Mouse (Mus musculus): ENCODE measurements around the gene Whamm.

Whamm gene

GRCm38 (mm10) chr7:81564766-81565165, 6.3 kb upstream of the Whamm start:
- no peak for DNase-seq

GRCm38 (mm10) chr7:81565381-81566055, 5.5 kb upstream of the Whamm start:
- DNase-seq = peak; percentile 18 to 29

DNA sequence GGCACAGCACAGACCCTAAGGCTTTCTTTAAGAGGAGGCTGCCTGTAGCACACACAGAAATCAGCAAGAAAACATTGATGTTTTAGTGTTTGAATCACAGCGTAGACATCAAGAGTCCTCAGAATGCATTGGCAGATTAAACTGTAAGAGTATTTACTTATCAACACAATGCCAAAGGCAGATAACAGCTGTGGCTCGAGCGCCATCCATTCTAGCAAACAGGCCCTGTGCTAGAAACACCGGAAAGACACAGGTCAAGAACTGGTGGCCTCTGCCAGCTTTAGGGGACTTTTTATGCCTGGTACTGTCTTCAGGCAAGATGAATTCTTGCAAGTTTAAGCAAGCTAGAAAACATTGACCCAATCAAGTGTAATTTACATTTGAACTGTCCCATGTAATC, 4.7 kb upstream of the Whamm start:
- no peak for DNase-seq

- no peak for DNase-seq
Observed at GRCm38 (mm10) chr7:81566892-81567291, 4.2 kb upstream of the Whamm start, which contains the start of gene Fsd2. Fsd2 (minus strand) TSS chr7:81566944.

DNA sequence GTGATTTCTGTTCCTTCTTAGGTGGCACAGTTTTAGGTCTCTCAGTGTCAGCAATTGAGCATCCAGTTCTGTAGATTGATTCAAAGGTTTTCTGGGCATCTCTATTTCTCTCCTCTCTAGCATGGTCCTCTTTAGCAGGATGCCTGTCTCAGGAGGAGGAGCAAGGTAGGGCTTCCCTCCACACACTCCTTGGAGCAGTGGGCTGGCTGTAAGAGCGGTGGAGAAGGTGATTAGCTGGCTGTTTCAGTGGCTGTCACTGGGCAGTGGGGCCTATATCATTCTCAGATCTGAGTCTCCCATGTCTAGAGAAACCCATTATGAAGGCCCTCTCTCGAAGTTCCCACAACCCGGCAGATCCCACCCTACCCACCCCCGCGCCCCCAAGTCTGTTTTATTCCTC, 3.7 kb upstream of the Whamm start:
- DNase-seq = no peak

GRCm38 (mm10) chr7:81569851-81570250, 1.2 kb upstream of the Whamm start:
- DNase-seq = no peak

- no peak for DNase-seq
Observed at GRCm38 (mm10) chr7:81570271-81570670, 795 bp upstream of the Whamm start.

DNA sequence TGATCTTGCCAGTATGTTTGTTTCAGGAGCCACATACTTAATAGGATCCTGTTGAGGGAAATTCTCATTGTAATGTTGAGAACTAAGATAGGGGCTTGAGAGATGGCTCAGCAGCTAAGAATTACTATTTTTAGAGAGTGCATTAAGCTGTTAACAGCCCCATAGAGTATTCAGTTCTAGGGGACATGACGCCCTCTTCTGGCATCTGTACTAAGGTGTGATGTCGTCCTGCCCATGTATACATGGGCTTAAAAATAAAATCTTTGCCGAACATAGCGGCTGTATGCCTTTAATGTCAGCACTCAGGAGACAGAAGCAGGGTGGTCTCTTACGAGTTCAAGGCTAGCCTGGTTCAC, 336 bp upstream of the Whamm start:
- DNase-seq = no peak

GRCm38 (mm10) chr7:81571941-81572441, 925 bp downstream of the Whamm start:
- no peak for DNase-seq

DNA sequence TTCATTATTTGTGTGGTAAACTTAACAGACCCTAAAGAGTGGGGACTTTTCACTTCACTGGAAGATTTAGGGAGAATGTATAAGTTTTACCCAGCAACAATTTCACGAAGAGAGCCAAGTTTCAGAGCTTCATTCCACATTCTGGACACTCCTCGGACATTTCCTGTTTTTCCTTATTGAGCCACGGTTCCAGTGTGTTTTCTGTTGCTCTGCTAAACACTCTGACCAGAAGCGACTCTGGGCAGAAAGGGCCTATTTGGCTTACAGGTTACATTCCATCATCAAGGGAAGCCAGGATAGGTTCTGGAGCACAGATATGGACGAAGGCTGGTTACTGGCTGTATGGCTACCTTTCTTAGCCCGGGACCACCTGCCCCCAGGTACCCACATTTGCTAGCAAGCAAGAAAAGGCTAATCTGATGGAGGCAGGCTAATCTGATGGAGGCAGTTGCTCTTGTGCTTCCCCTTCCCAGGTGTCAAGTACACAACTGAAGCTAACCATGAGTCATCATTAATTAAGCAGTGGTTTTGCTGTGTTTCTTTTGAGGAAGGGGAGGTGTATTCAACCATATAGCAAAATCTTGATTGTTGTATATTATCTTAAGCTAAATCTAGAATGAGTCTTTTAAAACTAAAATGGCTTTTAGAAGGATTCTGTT, 1.7 kb downstream of the Whamm start:
- no peak for DNase-seq

- peak; percentile 26 to 56 for DNase-seq
Observed at GRCm38 (mm10) chr7:81573397-81573796, 2.3 kb downstream of the Whamm start.

- no peak for DNase-seq
Observed at GRCm38 (mm10) chr7:81573821-81574220, 2.8 kb downstream of the Whamm start.

DNA sequence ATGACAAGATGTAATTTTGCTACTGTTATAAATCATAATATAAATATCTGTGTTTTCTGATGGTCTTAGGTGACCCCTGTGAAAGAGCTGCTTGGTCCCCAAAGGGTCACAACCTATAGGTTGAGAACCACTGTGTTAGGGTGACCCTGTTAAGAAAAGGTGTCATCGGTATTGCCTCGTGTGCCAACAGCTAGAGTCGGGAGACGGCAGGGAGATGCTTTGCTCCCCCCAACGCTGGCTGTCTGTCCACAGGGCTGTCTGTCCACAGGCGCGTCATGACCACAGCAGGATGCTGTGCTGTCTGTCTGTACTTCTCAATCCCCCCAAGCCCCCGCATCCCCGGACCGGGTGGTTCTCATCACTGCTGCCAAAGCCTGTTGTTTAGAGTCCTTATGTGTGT, 4.5 kb downstream of the Whamm start:
- no peak for DNase-seq

- DNase-seq = no peak
Observed at GRCm38 (mm10) chr7:81577872-81578271, 6.8 kb downstream of the Whamm start.

GRCm38 (mm10) chr7:81578413-81578812, 7.3 kb downstream of the Whamm start:
- no peak for DNase-seq

- no peak for DNase-seq
Observed at GRCm38 (mm10) chr7:81579312-81579711, 8.2 kb downstream of the Whamm start.

DNA sequence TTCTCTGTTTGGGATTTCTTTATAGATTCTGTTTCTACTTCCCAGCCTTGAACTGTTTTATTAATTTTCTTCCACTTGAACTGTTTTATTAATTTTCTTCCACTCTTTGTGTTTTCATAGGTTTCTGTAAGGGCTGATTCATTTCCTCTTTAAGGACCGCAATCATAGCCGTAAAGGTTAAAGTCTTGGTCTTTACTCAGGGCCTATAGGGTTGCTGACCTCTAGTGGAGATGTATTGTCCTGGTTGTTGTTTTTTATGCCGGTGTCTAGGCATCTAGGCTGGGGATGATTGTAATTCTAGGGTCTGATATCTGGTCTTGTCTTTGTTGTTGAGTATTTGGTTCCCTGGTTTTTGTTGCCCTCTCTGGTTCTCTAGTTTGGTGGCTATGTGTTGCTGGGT, 12.4 kb downstream of the Whamm start:
- DNase-seq = no peak

DNA sequence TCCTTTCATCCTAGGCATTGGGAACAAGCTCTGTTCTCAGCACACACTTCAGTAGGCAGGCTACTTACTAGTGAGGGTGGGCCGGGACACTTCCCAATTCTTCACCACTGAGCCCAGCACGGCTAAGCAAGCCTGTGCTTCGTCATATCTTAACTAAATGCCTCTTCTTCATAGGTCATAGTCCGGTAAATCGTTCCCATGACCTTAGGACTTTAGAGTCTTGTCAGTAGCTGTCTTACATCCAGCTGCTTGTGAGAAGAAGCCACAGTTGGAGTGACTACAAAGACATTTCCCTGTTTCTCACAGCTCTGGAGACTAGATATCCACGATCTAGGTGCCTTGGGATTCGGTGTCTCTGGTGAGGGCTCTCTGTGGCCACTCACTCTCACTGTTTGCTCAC, 14.3 kb downstream of the Whamm start:
- no peak for DNase-seq

DNA sequence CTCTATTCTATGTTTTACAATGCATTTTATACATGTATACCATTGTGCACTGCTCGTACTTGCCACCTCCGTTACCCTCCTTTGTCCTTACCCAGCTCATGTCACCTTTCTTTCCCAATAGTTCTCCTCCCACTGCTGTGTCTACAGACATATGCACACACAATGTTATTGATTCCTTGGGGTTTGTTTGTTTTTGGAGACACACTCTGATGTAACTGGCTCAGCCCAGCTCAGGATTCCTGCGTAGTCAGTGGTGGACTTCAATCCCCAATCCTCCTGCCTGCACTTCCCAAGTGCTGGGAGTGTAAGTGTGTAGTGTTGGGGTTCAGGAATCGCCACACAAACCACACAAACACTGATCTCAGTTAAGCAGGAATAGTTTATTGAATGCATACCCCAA, 16.2 kb downstream of the Whamm start:
- no peak for DNase-seq

- DNase-seq = no peak
Observed at GRCm38 (mm10) chr7:81592686-81593085, 21.6 kb downstream of the Whamm start.

DNA sequence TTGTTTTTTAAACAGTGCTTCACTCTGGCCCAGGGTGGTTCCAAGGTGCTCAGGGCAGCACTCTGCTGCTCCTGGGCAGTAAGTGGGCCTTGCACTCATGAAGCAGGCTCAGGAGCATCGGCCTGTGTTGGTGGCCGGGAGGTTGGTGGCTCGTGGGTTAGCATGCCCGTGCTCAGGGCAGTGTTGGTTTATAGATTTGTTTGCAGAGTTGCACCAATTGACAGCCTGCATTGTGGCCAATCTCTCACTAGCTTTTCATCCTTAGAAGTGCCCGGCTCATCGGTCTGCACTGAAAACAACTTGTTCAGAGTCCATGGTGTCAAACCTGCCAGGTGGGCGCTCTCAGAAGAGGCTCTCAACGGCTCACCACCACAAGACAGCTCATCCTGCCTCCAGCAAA, 22.3 kb downstream of the Whamm start:
- DNase-seq = no peak

DNA sequence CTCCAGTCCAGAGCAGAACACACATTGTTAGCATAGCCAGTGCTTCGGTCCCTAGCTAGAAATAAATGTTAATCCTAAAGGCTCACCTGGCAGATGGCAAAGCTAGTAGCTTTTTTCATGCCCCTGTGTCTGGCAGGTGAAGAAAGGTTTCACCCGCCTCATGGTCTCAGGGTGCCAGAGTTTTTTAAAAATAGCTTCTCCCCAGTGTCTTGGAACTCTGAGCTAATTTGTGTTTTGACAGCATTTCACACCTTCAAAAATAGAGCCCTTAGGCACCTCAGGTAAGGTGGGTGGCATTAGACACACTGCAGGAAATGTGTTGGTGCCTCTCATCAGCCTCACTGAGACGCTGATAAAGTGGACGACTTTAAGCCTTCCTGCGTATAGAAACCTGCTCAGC, 24.0 kb downstream of the Whamm start:
- DNase-seq = no peak

- no peak for DNase-seq
Observed at GRCm38 (mm10) chr7:81596086-81596485, 25.0 kb downstream of the Whamm start.

DNA sequence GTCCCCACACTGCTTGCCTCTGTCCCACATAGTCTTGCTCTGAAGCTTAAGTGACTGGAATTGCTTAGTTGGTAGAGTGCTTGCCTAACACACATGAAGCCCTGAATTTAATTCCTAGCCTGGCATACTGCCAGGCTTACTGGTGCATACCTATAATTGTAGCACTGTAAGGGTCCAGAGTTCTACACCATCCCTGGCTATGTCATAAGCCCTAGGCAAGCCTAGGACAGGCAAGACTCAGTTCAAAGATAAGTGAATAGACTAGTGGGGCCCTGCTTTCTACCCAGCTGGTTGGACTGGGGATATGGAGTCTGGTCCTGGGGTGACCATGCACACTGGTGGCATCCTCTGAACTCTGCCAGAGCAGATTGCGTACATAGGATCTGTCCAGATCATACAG, 26.6 kb downstream of the Whamm start:
- DNase-seq = no peak

Measured in cerebellum, adult 18-20 months (tissue).